Mouse (Mus musculus) liver, adult (tissue): ENCODE results near the gene Dtx3l.
"Not testable (repeated sequence)": the region's sequence is repeated elsewhere in the genome, so short reads cannot be mapped to it uniquely, and the experiment has no call there.

Source experiments
- GATA4 ChIP-seq: IDR thresholded peaks from 2 replicates; pipeline ENCODE4 v1.6.1; 2014; ENCODE audit warnings: mild to moderate bottlenecking, low read length; ENCODE audit not compliant: insufficient replicate concordance

Gene Dtx3l

DNA sequence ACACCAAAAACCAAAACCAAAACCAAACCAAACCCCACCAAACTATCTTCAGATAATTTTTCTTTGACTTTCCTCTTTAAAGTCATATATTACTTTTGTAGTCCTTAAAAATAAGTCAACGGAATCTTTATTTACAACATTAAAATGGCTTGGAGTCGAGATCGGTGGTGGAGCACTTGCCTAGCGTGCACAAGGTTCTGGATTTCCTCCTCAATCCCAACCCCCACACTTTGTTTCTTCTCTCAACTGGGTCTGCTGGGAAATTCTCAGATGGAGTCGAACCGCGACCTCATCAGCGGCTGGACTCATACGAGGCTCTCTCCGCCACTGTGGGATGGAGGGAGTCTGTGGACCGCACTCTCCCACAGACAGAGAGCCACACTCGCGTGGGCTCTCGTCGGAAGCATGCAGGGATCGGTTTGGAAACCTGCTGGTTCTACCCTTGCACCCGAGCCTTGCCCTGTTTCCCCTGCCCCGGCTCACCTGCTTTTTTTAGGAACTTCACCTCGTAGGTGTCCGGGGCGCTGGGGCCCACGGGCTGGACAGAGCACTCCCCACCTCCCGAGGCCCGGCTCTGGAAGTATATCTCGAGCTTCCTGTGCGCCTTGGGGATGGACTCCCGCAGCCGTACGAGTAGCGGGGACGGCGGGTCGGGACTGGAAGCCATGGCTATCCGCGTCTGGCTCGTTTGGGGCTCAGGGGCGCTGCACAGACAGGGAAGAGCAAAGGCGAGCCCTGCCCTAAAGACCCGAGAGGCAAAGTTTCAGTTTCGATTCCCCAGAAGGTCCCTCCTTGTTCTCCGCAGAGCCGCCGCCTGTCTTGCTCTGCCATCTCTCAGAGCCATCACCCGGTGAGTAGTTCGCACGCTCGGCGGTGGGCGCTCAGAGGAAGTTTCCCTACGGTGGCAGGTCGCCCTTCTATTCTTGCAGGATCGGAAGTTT, at the start of gene Dtx3l, which contains the start of gene Parp9:
Dtx3l (minus strand) TSS at position 941 of the 941 bp plus-strand sequence.
Parp9 (plus strand) TSS at position 260 of the 941 bp plus-strand sequence.
- no peak for TF ChIP-seq GATA4

DNA sequence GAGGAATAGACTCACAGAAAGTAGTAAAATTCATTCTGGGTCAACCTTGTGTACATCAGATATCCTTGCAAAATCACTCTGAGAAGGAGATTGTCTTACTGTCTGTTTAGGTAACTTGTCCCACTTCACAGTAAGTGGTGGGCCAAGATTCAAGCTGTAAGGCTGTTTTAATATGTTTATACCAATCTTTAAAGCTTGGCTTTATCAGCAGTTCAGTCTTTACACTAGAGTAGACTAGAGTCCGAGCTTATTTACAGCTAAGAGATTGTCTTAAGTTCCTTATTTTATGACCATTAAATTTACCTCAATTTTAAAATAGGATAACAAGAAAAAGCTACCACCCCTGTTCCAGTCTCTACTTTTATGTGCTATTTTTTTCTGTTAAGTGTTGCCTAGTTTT, 49.0 kb upstream of the Dtx3l start:
- TF ChIP-seq GATA4, result no peak

DNA sequence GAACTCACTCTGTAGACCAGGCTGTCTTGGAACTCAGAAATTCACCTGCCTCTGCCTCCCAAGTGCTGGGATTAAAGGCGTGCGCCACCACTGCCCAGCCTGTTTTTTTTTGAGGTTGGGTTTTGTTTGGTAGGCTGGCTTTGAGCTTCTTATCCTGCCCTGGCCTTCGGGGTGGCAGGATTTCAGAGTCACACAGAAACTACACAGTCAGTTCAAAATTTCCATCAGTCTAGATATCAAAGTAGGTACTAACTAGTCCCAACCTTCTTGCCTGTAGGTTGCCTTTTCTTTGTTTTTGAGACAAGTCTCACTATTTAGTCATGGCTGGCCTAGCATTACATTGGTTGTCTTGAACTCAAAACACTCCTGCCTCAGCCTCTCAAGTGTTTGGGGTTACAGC, 45.5 kb upstream of the Dtx3l start:
- no peak for TF ChIP-seq GATA4

- no peak for TF ChIP-seq GATA4
Measured at GRCm38 (mm10) chr16:35983517-35984101, 44.7 kb upstream of the Dtx3l start.

DNA sequence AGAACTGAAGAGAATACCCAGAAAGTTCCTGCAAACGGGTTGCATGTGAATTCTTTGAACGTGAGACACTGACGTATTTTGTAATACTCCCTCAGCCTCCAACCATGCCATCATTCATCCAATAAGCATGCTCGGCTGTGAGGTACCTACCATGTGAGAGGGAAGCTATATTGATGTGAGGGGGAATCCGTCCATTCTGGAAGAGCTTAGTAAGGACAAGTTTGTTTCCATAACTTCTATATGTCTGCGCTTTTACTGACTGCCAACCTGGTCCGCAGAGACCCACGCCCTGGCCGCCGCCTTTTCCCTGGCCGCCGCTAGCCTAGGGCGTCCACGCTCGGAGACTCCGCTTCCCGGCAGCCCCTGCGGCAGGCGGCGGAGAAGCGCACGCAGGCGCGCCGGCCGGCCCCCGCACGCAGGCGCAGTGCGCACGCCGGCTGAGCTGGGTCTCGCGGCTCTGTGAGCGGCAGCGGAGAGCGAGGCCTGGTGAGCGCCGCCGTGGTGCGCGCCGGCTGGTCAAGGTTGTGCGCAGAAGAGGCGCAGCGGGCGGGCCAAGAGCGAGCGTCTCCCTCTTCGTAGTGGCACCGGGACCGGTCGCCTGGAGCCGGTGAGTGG, 44.1 kb upstream of the Dtx3l start:
- TF ChIP-seq GATA4, result no peak

DNA sequence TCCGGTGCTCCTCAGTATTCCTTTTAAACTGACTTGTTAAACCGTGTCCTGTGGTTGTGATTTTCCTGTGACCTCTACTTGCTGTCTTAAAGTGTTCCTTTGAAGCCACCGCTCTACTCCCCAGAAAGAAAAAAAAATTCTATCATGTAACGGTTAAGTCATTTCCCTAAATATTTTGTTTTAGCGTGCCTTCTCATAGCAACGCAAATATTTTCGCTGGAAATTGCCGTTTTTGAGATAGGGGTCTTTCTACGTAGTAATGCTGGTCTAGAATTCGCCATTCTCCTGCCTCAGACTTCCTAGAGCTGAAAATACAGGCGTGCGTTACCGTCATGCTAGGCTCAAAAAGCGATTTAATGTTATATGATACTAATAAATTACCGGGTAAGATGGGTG, 43.6 kb upstream of the Dtx3l start:
- TF ChIP-seq GATA4, result no peak

DNA sequence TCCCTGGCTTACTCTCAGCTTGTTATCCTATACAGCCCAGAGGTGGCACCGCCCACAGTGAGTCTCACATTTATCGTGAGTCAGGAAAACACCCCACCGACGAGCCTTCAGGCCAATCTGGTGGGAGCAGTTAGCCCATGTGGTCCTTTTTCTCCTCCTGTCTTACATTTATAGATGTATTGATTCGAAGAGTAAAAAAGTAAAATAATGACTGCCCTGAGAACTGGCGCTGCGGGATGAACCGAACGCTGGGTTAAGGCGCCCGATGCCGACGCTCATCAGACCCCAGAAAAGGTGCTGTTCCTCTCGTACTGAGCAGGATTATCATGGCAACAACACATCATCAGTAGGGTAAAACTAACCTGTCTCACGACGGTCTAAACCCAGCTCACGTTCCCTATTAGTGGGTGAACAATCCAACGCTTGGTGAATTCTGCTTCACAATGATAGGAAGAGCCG, 42.4 kb upstream of the Dtx3l start:
- TF ChIP-seq GATA4, result no peak

GRCm38 (mm10) chr16:35978450-35978849, 39.5 kb upstream of the Dtx3l start, which contains the start of gene Kpna1:
Gene Kpna1, plus strand, starts transcription at chr16:35978750.
- not testable (repeated sequence) for TF ChIP-seq GATA4

DNA sequence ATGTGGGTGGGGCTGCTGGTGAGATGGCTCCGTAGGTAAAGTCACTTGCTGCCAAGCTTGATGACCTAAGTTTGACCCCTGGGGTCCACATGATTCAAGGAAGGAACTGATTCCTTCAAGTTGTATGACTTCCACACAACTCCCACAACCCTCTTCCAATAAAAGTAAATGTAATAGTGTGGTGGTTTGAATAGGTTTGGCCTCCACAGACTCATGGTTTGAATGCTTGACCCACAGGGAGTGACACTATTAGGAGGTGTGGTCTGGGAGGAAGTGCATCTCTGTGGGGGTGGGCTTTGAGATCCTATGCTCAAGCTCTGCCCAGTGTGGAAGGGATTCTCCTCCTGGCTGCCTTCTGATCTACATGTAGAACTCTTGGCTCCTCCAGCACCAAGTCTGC, 35.1 kb upstream of the Dtx3l start:
- TF ChIP-seq GATA4, result no peak

GRCm38 (mm10) chr16:35968149-35968548, 29.2 kb upstream of the Dtx3l start:
- no peak for TF ChIP-seq GATA4

DNA sequence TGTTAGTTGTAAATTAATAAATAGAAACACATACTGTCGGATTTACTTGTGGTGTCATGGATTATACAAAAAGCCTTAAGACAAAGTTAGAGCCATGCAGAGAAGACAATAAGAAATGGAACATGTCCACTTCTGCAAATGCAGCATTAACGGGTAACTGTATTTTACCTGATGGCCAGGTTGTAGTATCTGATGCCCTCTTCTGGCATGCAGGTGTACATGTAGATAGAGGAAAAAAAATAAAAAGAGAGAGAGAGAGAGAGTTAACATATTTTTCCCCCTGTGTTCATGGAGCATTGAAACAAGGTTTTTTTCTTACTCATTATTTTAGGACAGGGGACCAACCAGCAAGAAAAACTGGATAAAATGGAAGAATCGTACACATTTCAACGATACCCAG, 28.4 kb upstream of the Dtx3l start:
- TF ChIP-seq GATA4, result no peak

DNA sequence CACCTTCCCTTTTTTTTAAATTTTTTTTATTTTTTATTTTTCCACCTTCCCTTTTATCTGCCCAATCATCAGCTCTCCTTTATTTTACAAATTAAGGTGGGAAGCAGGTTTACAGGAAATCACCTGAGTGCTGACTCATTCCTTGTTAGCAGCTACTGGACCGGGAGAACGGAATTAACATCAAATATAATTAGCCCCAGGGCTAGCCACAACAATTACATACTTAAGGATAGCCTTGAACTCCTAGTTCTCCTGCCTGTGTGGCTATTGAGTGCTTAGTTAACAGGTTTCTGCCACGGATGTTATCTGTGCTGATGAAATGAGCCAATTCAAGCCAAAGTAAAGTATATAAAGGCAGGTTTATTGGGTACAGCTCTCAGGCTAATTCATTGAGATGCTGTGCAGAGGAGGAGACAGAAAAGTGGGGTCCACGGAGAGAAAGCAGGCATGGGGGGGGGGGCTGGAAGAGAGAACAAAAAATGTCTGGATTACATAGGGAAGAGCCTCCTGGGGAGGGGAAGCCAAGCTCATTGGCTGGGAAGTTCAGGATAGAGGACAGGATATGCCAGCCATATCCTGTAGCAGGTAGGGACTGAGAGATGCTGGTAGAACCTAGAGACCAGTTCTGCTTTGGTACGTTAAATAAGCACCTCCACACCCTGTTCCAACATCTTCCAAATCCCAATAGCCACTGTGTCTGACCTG, 27.6 kb upstream of the Dtx3l start:
- no peak for TF ChIP-seq GATA4

DNA sequence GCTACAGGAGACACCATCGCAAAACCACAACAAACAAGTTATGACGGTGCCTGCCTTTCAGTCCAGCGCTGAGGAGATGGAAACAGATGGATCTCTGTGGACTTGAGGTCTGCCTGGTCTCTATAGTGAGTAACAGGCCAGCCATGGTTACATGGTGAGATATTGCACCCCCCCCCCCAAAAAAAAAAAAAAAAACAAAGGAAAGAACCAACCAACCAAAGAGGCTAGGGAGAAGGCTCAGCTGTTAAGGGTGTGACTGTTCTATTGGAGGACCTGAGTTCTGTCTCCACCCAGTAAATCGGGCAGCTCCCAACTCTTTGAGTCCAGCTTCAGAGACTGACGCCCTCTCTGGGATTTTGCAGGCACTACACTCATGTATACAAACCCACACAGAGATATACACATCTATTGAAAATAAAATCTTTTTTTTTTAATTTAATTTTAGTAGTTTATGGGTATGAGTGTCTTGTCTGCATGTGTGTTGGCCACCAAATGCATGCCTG, 13.7 kb upstream of the Dtx3l start:
- TF ChIP-seq GATA4, result no peak

- no peak for TF ChIP-seq GATA4
Measured at GRCm38 (mm10) chr16:35951216-35951615, 12.3 kb upstream of the Dtx3l start.

- TF ChIP-seq GATA4, result no peak
Measured at GRCm38 (mm10) chr16:35949264-35949663, 10.3 kb upstream of the Dtx3l start.
